29 mouse cellular contexts compared by ENCODE assay signal in the genomic region with DNA sequence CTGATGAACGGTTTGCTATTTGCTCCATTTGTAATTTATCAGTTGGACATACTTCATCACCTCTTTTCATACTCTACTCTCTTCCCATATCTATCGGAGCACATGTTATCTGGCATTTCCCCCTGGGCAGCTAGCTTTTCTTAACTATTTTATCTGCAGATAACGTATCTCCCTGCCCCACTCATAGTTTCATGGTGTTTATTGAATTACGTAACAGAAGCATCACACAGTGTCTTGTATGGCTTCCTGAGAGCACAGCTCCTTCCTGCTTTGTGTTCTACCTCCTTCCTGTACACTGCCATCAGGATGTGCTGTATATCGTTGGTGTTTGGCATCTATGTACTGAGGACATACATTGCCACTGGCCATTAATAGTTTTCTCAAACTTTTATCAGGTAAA.
"Had no signal": no experiment of that assay in that cellular context is flagged by ENCODE, and none has a peak within 500 bp of the region (broad histone marks: within the 10 kb centered on the region; RNA-seq: fewer than 3 reads in every experiment).

No protein-coding gene starts in this region.

- H3K9me3 ChIP-seq: embryonic facial prominence, embryonic 10.5 days; embryonic facial prominence, embryonic 12.5 days; embryonic facial prominence, embryonic 13.5 days; embryonic facial prominence, embryonic 15.5 days; forebrain, embryonic 10.5 days; forebrain, embryonic 12.5 days; forebrain, embryonic 13.5 days; forebrain, embryonic 15.5 days had no signal

- ATAC-seq: forebrain, embryonic 13.5 days; forebrain, embryonic 14.5 days; forebrain, embryonic 15.5 days; forebrain, embryonic 16.5 days; forebrain, postnatal 0 days had no signal

- H3K27ac ChIP-seq: embryonic facial prominence, embryonic 10.5 days; embryonic facial prominence, embryonic 12.5 days; embryonic facial prominence, embryonic 13.5 days; embryonic facial prominence, embryonic 15.5 days; forebrain, embryonic 10.5 days; forebrain, embryonic 12.5 days; forebrain, embryonic 13.5 days; forebrain, embryonic 15.5 days; gastrocnemius, adult 2 months; heart, adult 2 months had no signal

- H3K27me3 ChIP-seq: embryonic facial prominence, embryonic 12.5 days; embryonic facial prominence, embryonic 13.5 days; embryonic facial prominence, embryonic 15.5 days; forebrain, embryonic 12.5 days; forebrain, embryonic 13.5 days; forebrain, embryonic 15.5 days had no signal

- H3K4me2 ChIP-seq: embryonic facial prominence, embryonic 12.5 days; embryonic facial prominence, embryonic 13.5 days; embryonic facial prominence, embryonic 15.5 days; forebrain, embryonic 12.5 days; forebrain, embryonic 13.5 days; forebrain, embryonic 15.5 days had no signal

- DNase-seq: cerebellum, adult 2 months; cerebellum, adult 8-10 months; cerebellum, adult 9-10 months; cerebellum, adult 9-11 months; cerebellum, postnatal 10 days; cerebellum, postnatal 14 days; cerebellum, postnatal 25 days; cerebellum, postnatal 36 days; embryo, embryonic 11 days; forebrain, postnatal 0 days; gastrocnemius, adult 2 months; gastrocnemius, postnatal 10 days; gastrocnemius, postnatal 14 days; gastrocnemius, postnatal 25 days; gastrocnemius, postnatal 36 days; heart, adult 11 months; heart, adult 18-20 months; heart, adult 2 months had no signal

- H3K9ac ChIP-seq: embryonic facial prominence, embryonic 12.5 days; embryonic facial prominence, embryonic 13.5 days; embryonic facial prominence, embryonic 15.5 days; forebrain, embryonic 12.5 days; forebrain, embryonic 13.5 days; forebrain, embryonic 15.5 days; forebrain, postnatal 0 days had no signal

- H3K4me3 ChIP-seq: embryonic facial prominence, embryonic 10.5 days; embryonic facial prominence, embryonic 12.5 days; embryonic facial prominence, embryonic 13.5 days; embryonic facial prominence, embryonic 15.5 days; erythroblast, embryonic 14.5 days; forebrain, embryonic 10.5 days; forebrain, embryonic 12.5 days; forebrain, embryonic 13.5 days; forebrain, embryonic 15.5 days; gastrocnemius, adult 2 months; heart, adult 2 months had no signal

- H3K36me3 ChIP-seq: embryonic facial prominence, embryonic 10.5 days; embryonic facial prominence, embryonic 12.5 days; embryonic facial prominence, embryonic 15.5 days; forebrain, embryonic 10.5 days; forebrain, embryonic 12.5 days; forebrain, embryonic 15.5 days had no signal
